Mouse (Mus musculus) ES-E14 (cell line): Measurements from ENCODE around the gene Plch2. TPM values are rescaled to one million over a fixed set of nuclear protein-coding genes. Genes with fewer than 3 reads are reported as not detected.

Source experiments
- DNase-seq: peaks from one replicate; pipeline ENCODE4 v3.0.0-alpha.2; 2013; ENCODE audit warnings: low read depth, low spot score
- H3K27ac ChIP-seq: 2 replicates; pipeline ENCODE4 v1.5.1; 2012; ENCODE audit warnings: low read depth, mild to moderate bottlenecking, low read length, moderate library complexity, mixed read lengths; ENCODE audit not compliant: poor library complexity, insufficient read depth, severe bottlenecking
- H3K36me3 ChIP-seq: 2 replicates; pipeline ENCODE4 v1.6.1; 2012; ENCODE audit warnings: mild to moderate bottlenecking, low read length, moderate library complexity, mixed read lengths; ENCODE audit not compliant: control insufficient read depth, poor library complexity, insufficient read depth, severe bottlenecking
- H3K4me1 ChIP-seq, 2 experiments: fragments of 150-350 bp in 1 of 2; sonication (generic) in 1 of 2; 2 replicates each; pipeline ENCODE4 v1.6.1; 2012; ENCODE audit warnings: low read length in 2 of 2, mild to moderate bottlenecking in 1 of 2, mixed read lengths in 1 of 2; ENCODE audit not compliant: control insufficient read depth in 2 of 2, insufficient read depth in 2 of 2, poor library complexity in 1 of 2
- H3K4me3 ChIP-seq, 2 experiments: fragments of 150-350 bp in 1 of 2; sonication (generic) in 1 of 2; 2 replicates each; pipeline ENCODE4 v1.5.1; 2012; ENCODE audit warnings: low read length in 2 of 2, low read depth in 1 of 2, mild to moderate bottlenecking in 1 of 2, mixed read lengths in 1 of 2; ENCODE audit not compliant: insufficient read depth in 1 of 2, poor library complexity in 1 of 2, severe bottlenecking in 1 of 2
- H3K9ac ChIP-seq: 2 replicates; pipeline ENCODE4 v1.6.1; 2012; ENCODE audit warnings: low read depth, mild to moderate bottlenecking, low read length, mixed read lengths; ENCODE audit not compliant: poor library complexity, insufficient read depth, severe bottlenecking
- H3K9me3 ChIP-seq: fragments of 150-350 bp; sonication (generic); 2 replicates; pipeline ENCODE4 v1.6.1; 2012; ENCODE audit warnings: low read depth, mild to moderate bottlenecking, low read length; ENCODE audit not compliant: control insufficient read depth, insufficient read depth
- CHD2 ChIP-seq: IDR thresholded peaks from 2 replicates; pipeline ENCODE4 v1.6.1; 2014; ENCODE audit warnings: mild to moderate bottlenecking, low read depth, low read length, inconsistent platforms
- HCFC1 ChIP-seq: IDR thresholded peaks from 2 replicates; pipeline ENCODE4 v1.6.1; 2012; ENCODE audit warnings: low read length, inconsistent platforms, borderline replicate concordance; ENCODE audit not compliant: insufficient read depth
- MAFK ChIP-seq: IDR thresholded peaks from 2 replicates; pipeline ENCODE4 v1.6.1; 2014; ENCODE audit warnings: mild to moderate bottlenecking, low read depth, low read length, inconsistent platforms; ENCODE audit not compliant: insufficient read depth
- ZC3H11A ChIP-seq: IDR thresholded peaks from 2 replicates; pipeline ENCODE4 v1.6.1; 2012; ENCODE audit warnings: low read depth, mild to moderate bottlenecking, inconsistent platforms, low read length, borderline replicate concordance
- ZNF384 ChIP-seq: IDR thresholded peaks from 2 replicates; pipeline ENCODE4 v1.6.1; 2012; ENCODE audit warnings: low read depth, low read length, inconsistent platforms
- in situ Hi-C, 2 experiments: fragments of 600-800 bp; cut with MboI; formaldehyde crosslinking; loops; one replicate each; pipeline ENCODE4 v1.15.1; 2025; ENCODE audit warnings: low sequenced_read_pairs in 2 of 2, inconsistent platforms in 1 of 2; ENCODE audit not compliant: unreplicated experiment in 2 of 2
- total RNA-seq: library from RNA; depleted of rRNA; stranded (reverse); fragments of 300-350 nt; gene quantifications from 2 replicates; pipeline ENCODE4 v1.2.3, GENCODE M21; 2012; rRNA removed

Plch2 gene
- total RNA-seq, 1 experiment, result 0.94 TPM

DNA sequence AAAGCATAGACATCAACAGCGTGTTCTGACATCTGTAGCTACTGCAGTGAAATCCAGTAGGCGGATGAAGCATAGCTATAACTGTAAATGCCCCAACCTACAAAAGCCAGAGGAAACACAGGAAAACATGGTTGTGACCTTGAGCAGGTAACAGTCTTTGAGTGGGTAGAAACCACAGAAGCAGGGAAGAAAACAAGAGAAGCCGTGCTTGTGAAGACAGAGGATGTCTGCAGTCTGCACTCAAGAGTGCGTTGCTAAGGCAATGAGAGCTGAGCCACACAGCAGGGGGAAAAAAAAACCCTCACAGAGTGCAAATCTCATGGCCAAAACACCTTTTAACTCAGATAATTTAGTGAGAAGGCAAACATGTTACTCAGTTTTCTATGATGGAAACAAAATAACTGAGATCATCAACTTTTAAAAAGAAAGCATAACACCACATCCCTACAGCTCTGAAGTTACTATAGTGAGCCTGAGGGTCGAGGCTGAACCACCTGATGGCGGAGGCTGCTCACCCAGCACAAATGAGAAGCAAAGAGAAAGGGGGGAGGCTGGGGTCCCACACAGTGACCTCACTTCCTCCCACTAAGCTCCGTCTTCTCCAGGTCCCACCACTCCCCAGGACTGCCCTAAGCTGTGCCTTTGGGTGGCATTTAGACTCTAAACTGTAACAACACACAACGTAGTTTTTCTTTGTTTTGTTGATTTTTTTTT is 119.9 kb downstream of the Plch2 start:
- H3K4me1 ChIP-seq, result peaks cover 0 to 2% of the 10 kb centered on the region in 2 experiments; a peak in 1 of 4 replicates
- no peaks in the 10 kb centered on the region for H3K9me3 ChIP-seq
- no peak for DNase-seq
- TF ChIP-seq HCFC1, result no peak
- no peak for TF ChIP-seq MAFK
- TF ChIP-seq ZC3H11A, result no peak
- no peak for TF ChIP-seq CHD2
- TF ChIP-seq ZNF384, result no peak
- in situ Hi-C loops, result no loop called here
- no peak overlapping the region for H3K27ac ChIP-seq
- no peaks in the 10 kb centered on the region for H3K36me3 ChIP-seq
- no peak overlapping the region for H3K9ac ChIP-seq
- no peak overlapping the region for H3K4me3 ChIP-seq

DNA sequence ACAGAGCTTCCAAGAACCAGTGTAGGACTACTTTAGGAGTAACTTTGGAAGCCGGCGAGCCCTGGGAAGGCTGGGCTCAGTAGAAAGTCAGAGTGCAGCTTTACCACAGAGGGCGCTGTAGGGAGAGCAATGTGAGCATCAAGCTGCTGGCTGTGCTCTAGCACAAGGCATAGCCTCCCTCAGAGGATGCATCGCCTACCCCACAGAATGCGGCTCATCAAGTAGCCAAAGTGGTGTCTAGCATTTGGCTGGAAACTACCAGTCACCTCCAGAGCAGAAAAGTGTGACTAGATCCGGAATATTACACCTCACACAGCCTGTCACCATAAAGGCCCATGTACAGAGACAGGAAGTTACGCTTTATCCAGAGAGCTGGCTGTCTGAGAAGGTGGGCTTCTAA is 120.8 kb downstream of the Plch2 start:
- Histone ChIP-seq H3K4me1 (peaks cover 0 to 2% of the 10 kb centered on the region in 2 experiments; a peak in 1 of 4 replicates), H3K9ac (no peak overlapping the region), H3K4me3 (no peak overlapping the region), H3K27ac (no peak overlapping the region), H3K36me3 (no peaks in the 10 kb centered on the region), H3K9me3 (no peaks in the 10 kb centered on the region)
- no peak for TF ChIP-seq MAFK
- TF ChIP-seq HCFC1, result no peak
- no peak for TF ChIP-seq ZNF384
- TF ChIP-seq CHD2, result no peak
- TF ChIP-seq ZC3H11A, result no peak
- in situ Hi-C loops, result no loop called here
- no peak for DNase-seq

- Histone ChIP-seq H3K36me3 (no peaks in the 10 kb centered on the region), H3K9me3 (no peaks in the 10 kb centered on the region), H3K4me1 (peaks cover 0 to 2% of the 10 kb centered on the region in 2 experiments; a peak in 1 of 4 replicates), H3K27ac (no peak overlapping the region), H3K9ac (no peak overlapping the region), H3K4me3 (no peak overlapping the region)
- in situ Hi-C loops, result no loop called here
- DNase-seq, result no peak
- no peak for TF ChIP-seq MAFK
- no peak for TF ChIP-seq ZNF384
- no peak for TF ChIP-seq HCFC1
- no peak for TF ChIP-seq ZC3H11A
- TF ChIP-seq CHD2, result no peak
Measured at GRCm38 (mm10) chr4:154934800-154935199, 121.8 kb downstream of the Plch2 start.

- no peak overlapping the region for H3K9ac ChIP-seq
- no peak for TF ChIP-seq MAFK
- TF ChIP-seq ZNF384, result no peak
- no peak for TF ChIP-seq ZC3H11A
- TF ChIP-seq HCFC1, result no peak
- no peak for DNase-seq
- H3K27ac ChIP-seq, result no peak overlapping the region
- H3K36me3 ChIP-seq, result no peaks in the 10 kb centered on the region
- no peaks in the 10 kb centered on the region for H3K9me3 ChIP-seq
- in situ Hi-C loops, result no loop called here
- peaks cover 0 to 3% of the 10 kb centered on the region in 2 experiments; a peak in 1 of 4 replicates for H3K4me1 ChIP-seq
- H3K4me3 ChIP-seq, result no peak overlapping the region
Measured at GRCm38 (mm10) chr4:154933306-154933907, 123.2 kb downstream of the Plch2 start.

Other genes starting within 250 kb of the Plch2 start
- 0.22 and 0.26 TPM in 2 replicates for gene Ttc34, start 219.3 kb downstream of the Plch2 start, total RNA-seq
- 2.4 and 3.1 TPM in 2 replicates for gene Mmel1, start 187.2 kb downstream of the Plch2 start, total RNA-seq
- 13.4 and 15.7 TPM in 2 replicates for gene Fam213b, start 157.6 kb downstream of the Plch2 start, total RNA-seq
- 0.53 and 0.85 TPM in 2 replicates for gene Tnfrsf14, start 128.2 kb downstream of the Plch2 start, total RNA-seq
- gene Hes5, start 95.9 kb downstream of the Plch2 start, total RNA-seq, result 0.18 and 1.3 TPM in 2 replicates
- gene Pank4, start 92.7 kb downstream of the Plch2 start, total RNA-seq, result 29.3 and 50.1 TPM in 2 replicates
- gene Pex10, start 10.2 kb upstream of the Plch2 start, total RNA-seq, result 38.6 and 61.3 TPM in 2 replicates
- 161 and 162 TPM in 2 replicates for gene Rer1, start 29.6 kb upstream of the Plch2 start, total RNA-seq
- 3.4 and 3.9 TPM in 2 replicates for gene Morn1, start 29.8 kb upstream of the Plch2 start, total RNA-seq
- gene Ski, start 165.8 kb upstream of the Plch2 start, total RNA-seq, result 30.2 and 38.0 TPM in 2 replicates
- gene Faap20, start 193.0 kb upstream of the Plch2 start, total RNA-seq, result 16.4 and 17.8 TPM in 2 replicates